Mouse (Mus musculus): Measurements from ENCODE around the gene Hspa1a. TPM values are rescaled to one million over a fixed set of nuclear protein-coding genes. Genes with fewer than 3 reads are reported as not detected.
"Not testable (repeated sequence)": the region's sequence is repeated elsewhere in the genome, so short reads cannot be mapped to it uniquely, and the experiment has no call there.

The Hspa1a gene
- total RNA-seq, 1 experiment from 2014 or later = 6.4 TPM

GRCm38 (mm10) chr17:34975581-34976492 lies 3.9 kb upstream of the Hspa1a start:
- ATAC-seq (ENCODE audit: extremely low read depth, insufficient number of reproducible peaks, low FRiP score, poor library complexity, severe bottlenecking) = no peak

GRCm38 (mm10) chr17:34971694-34972068 lies 275 bp downstream of the Hspa1a start:
- ATAC-seq (ENCODE audit: extremely low read depth, insufficient number of reproducible peaks, low FRiP score, poor library complexity, severe bottlenecking) = not testable (repeated sequence)

- not testable (repeated sequence) for ATAC-seq (ENCODE audit: extremely low read depth, insufficient number of reproducible peaks, low FRiP score, poor library complexity, severe bottlenecking)
Observed at GRCm38 (mm10) chr17:34970850-34971249, 1.1 kb downstream of the Hspa1a start.

- ATAC-seq (ENCODE audit: extremely low read depth, insufficient number of reproducible peaks, low FRiP score, poor library complexity, severe bottlenecking) = not testable (repeated sequence)
Observed at GRCm38 (mm10) chr17:34969822-34970221, 2.1 kb downstream of the Hspa1a start, which contains the start of gene Gm20481. TSS of gene Gm20481 (plus strand) at chr17:34969912.

GRCm38 (mm10) chr17:34965627-34966026 lies 6.3 kb downstream of the Hspa1a start:
- ATAC-seq (ENCODE audit: extremely low read depth, insufficient number of reproducible peaks, low FRiP score, poor library complexity, severe bottlenecking) = no peak

- ATAC-seq (ENCODE audit: extremely low read depth, insufficient number of reproducible peaks, low FRiP score, poor library complexity, severe bottlenecking) = no peak
Observed at GRCm38 (mm10) chr17:34964640-34965049, 7.3 kb downstream of the Hspa1a start.

- ATAC-seq (ENCODE audit: extremely low read depth, insufficient number of reproducible peaks, low FRiP score, poor library complexity, severe bottlenecking) = no peak
Observed at GRCm38 (mm10) chr17:34962841-34963240, 9.1 kb downstream of the Hspa1a start.

- no peak for ATAC-seq (ENCODE audit: extremely low read depth, insufficient number of reproducible peaks, low FRiP score, poor library complexity, severe bottlenecking)
Observed at GRCm38 (mm10) chr17:34962125-34962524, 9.8 kb downstream of the Hspa1a start.

GRCm38 (mm10) chr17:34960702-34961493 lies 11.1 kb downstream of the Hspa1a start:
- ATAC-seq (ENCODE audit: extremely low read depth, insufficient number of reproducible peaks, low FRiP score, poor library complexity, severe bottlenecking) = no peak

GRCm38 (mm10) chr17:34959881-34960515 lies 12.0 kb downstream of the Hspa1a start:
- no peak for ATAC-seq (ENCODE audit: extremely low read depth, insufficient number of reproducible peaks, low FRiP score, poor library complexity, severe bottlenecking)

- ATAC-seq (ENCODE audit: extremely low read depth, insufficient number of reproducible peaks, low FRiP score, poor library complexity, severe bottlenecking) = peak; percentile 89
Observed at GRCm38 (mm10) chr17:34959130-34959778, 12.7 kb downstream of the Hspa1a start, which contains the start of gene Hspa1b. TSS of gene Hspa1b (minus strand) at chr17:34959238.

GRCm38 (mm10) chr17:34958734-34959129 lies 13.2 kb downstream of the Hspa1a start:
- peak; percentile 4; the same call in 1 of the 2 replicates for ATAC-seq (ENCODE audit: extremely low read depth, insufficient number of reproducible peaks, low FRiP score, poor library complexity, severe bottlenecking)

GRCm38 (mm10) chr17:34957966-34958365 lies 14.0 kb downstream of the Hspa1a start:
- ATAC-seq (ENCODE audit: extremely low read depth, insufficient number of reproducible peaks, low FRiP score, poor library complexity, severe bottlenecking) = not testable (repeated sequence)

GRCm38 (mm10) chr17:34957291-34957690 lies 14.7 kb downstream of the Hspa1a start:
- ATAC-seq (ENCODE audit: extremely low read depth, insufficient number of reproducible peaks, low FRiP score, poor library complexity, severe bottlenecking) = not testable (repeated sequence)

- ATAC-seq (ENCODE audit: extremely low read depth, insufficient number of reproducible peaks, low FRiP score, poor library complexity, severe bottlenecking) = no peak
Observed at GRCm38 (mm10) chr17:34956340-34956739, 15.6 kb downstream of the Hspa1a start.

- no peak for ATAC-seq (ENCODE audit: extremely low read depth, insufficient number of reproducible peaks, low FRiP score, poor library complexity, severe bottlenecking)
Observed at GRCm38 (mm10) chr17:34955884-34956283, 16.1 kb downstream of the Hspa1a start.

- ATAC-seq (ENCODE audit: extremely low read depth, insufficient number of reproducible peaks, low FRiP score, poor library complexity, severe bottlenecking) = no peak
Observed at GRCm38 (mm10) chr17:34954831-34955230, 17.1 kb downstream of the Hspa1a start.

GRCm38 (mm10) chr17:34953904-34954303 lies 18.1 kb downstream of the Hspa1a start:
- ATAC-seq (ENCODE audit: extremely low read depth, insufficient number of reproducible peaks, low FRiP score, poor library complexity, severe bottlenecking) = no peak

GRCm38 (mm10) chr17:34953258-34953657 lies 18.7 kb downstream of the Hspa1a start:
- ATAC-seq (ENCODE audit: extremely low read depth, insufficient number of reproducible peaks, low FRiP score, poor library complexity, severe bottlenecking) = no peak
